Mouse (Mus musculus) stomach, postnatal 0 days (tissue): ENCODE measurements around the gene Klrb1.

Source experiments
- CTCF ChIP-seq: IDR thresholded peaks from 2 replicates; pipeline ENCODE4 v1.5.1; 2016; ENCODE audit warnings: antibody characterized with exemption, low read depth, mild to moderate bottlenecking, moderate library complexity
- EP300 ChIP-seq: optimal IDR thresholded peaks from 2 replicates; pipeline ENCODE3; 2016; ENCODE audit warnings: antibody characterized with exemption

GRCm38 (mm10) chr6:128736100-128736499 lies 13.2 kb upstream of the Klrb1 start:
- TF ChIP-seq CTCF, result peak; percentile 51
- no peak for TF ChIP-seq EP300
